Mouse (Mus musculus): ENCODE results near the gene Memo1. TPM values are rescaled to one million over a fixed set of nuclear protein-coding genes. Genes with fewer than 3 reads are reported as not detected.
"Not testable (repeated sequence)": the region's sequence is repeated elsewhere in the genome, so short reads cannot be mapped to it uniquely, and the experiment has no call there.

Memo1 gene
- total RNA-seq, 2 experiments from 2014 or later: 61.2 to 61.7 TPM

- no peak for DNase-seq (ENCODE audit: low spot score in 2 of 2)
Observed at GRCm38 (mm10) chr17:74264333-74265155, 30.8 kb downstream of the Memo1 start.

GRCm38 (mm10) chr17:74262415-74262814, 32.9 kb downstream of the Memo1 start:
- DNase-seq (ENCODE audit: low spot score in 2 of 2): no peak

GRCm38 (mm10) chr17:74245284-74245683, 50.0 kb downstream of the Memo1 start:
- no peak for DNase-seq (ENCODE audit: low spot score in 2 of 2)

GRCm38 (mm10) chr17:74242788-74243187, 52.5 kb downstream of the Memo1 start:
- no peak for DNase-seq (ENCODE audit: low spot score in 2 of 2)

- no peak for DNase-seq (ENCODE audit: low spot score in 2 of 2)
Observed at GRCm38 (mm10) chr17:74240322-74240721, 55.0 kb downstream of the Memo1 start.

GRCm38 (mm10) chr17:74228131-74228759, 67.1 kb downstream of the Memo1 start:
- DNase-seq (ENCODE audit: low spot score in 2 of 2): no peak

- no peak for DNase-seq (ENCODE audit: low spot score in 2 of 2)
Observed at GRCm38 (mm10) chr17:74217304-74217703, 78.0 kb downstream of the Memo1 start.

- DNase-seq (ENCODE audit: low spot score in 2 of 2): not testable (repeated sequence)
Observed at GRCm38 (mm10) chr17:74212831-74213524, 82.3 kb downstream of the Memo1 start.

GRCm38 (mm10) chr17:74209143-74209908, 86.0 kb downstream of the Memo1 start:
- DNase-seq (ENCODE audit: low spot score in 2 of 2): no peak

GRCm38 (mm10) chr17:74195943-74196342, 99.4 kb downstream of the Memo1 start:
- DNase-seq (ENCODE audit: low spot score in 2 of 2): no peak

GRCm38 (mm10) chr17:74194755-74195154, 100.6 kb downstream of the Memo1 start:
- no peak for DNase-seq (ENCODE audit: low spot score in 2 of 2)

GRCm38 (mm10) chr17:74193463-74193862, 101.9 kb downstream of the Memo1 start:
- DNase-seq (ENCODE audit: low spot score in 2 of 2): peak in 1 of 2 experiments; percentile 28

GRCm38 (mm10) chr17:74191446-74191845, 103.9 kb downstream of the Memo1 start:
- no peak for DNase-seq (ENCODE audit: low spot score in 2 of 2)

GRCm38 (mm10) chr17:74186197-74186596, 109.1 kb downstream of the Memo1 start:
- no peak for DNase-seq (ENCODE audit: low spot score in 2 of 2)

- DNase-seq (ENCODE audit: low spot score in 2 of 2): no peak
Observed at GRCm38 (mm10) chr17:74184739-74185138, 110.6 kb downstream of the Memo1 start.

GRCm38 (mm10) chr17:74180889-74181288, 114.4 kb downstream of the Memo1 start:
- DNase-seq (ENCODE audit: low spot score in 2 of 2): no peak

- DNase-seq (ENCODE audit: low spot score in 2 of 2): not testable (repeated sequence)
Observed at GRCm38 (mm10) chr17:74179640-74180039, 115.7 kb downstream of the Memo1 start.

- no peak for DNase-seq (ENCODE audit: low spot score in 2 of 2)
Observed at GRCm38 (mm10) chr17:74173726-74174125, 121.6 kb downstream of the Memo1 start.

GRCm38 (mm10) chr17:74172834-74173233, 122.5 kb downstream of the Memo1 start:
- no peak for DNase-seq (ENCODE audit: low spot score in 2 of 2)

- DNase-seq (ENCODE audit: low spot score in 2 of 2): peak; percentile 13 to 30
Observed at GRCm38 (mm10) chr17:74159443-74159894, 135.9 kb downstream of the Memo1 start.

GRCm38 (mm10) chr17:74158161-74158560, 137.2 kb downstream of the Memo1 start:
- peak in 1 of 2 experiments; percentile 5 for DNase-seq (ENCODE audit: low spot score in 2 of 2)
